Mouse (Mus musculus): ENCODE measurements around the gene Slc39a11.

DNA sequence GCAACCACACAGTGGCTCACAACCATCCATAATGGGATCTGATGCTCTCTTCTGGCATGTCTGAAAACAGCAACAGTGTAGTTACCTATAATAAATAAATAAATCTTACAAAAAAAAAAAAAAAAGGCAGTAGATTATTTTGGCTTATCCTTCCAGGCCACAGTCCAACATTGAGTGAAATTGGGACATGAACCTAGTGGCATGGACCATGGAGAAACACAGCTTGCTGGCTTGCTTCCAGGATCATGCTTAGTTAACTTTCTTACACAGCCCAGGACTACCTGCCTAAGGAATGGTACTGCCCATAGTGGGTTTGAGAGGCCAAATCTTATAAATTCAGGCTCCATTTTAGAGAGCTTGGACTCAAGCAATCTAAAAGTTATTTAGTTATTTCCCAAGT, 78.3 kb downstream of the Slc39a11 start:
- TF ChIP-seq POLR2A (IDR thresholded peaks at IDR 0.05; ENCODE audit: low read depth, low read length) (no peak), CTCF (IDR thresholded peaks at IDR 0.05; ENCODE audit: extremely low read depth, insufficient read length, insufficient replicate concordance, low read depth, low read length) (no peak)

Measured in small intestine, adult 2 months (tissue).